Mouse (Mus musculus) gastrocnemius, postnatal 10 days (tissue): Measurements from ENCODE around the gene Slc9a7. TPM values are rescaled to one million over a fixed set of nuclear protein-coding genes. Genes with fewer than 3 reads are reported as not detected.

ENCODE experiments used
- DNase-seq: peaks from one replicate; pipeline ENCODE4 v3.0.0; 2021; ENCODE audit warnings: mixed read lengths
- total RNA-seq, 2 experiments: library from RNA; stranded (reverse); gene quantifications; 2 replicates each; pipeline ENCODE4 v1.2.3; 2021

Gene Slc9a7
- total RNA-seq, 2 experiments from 2014 or later = 7.4 to 10.8 TPM

DNA sequence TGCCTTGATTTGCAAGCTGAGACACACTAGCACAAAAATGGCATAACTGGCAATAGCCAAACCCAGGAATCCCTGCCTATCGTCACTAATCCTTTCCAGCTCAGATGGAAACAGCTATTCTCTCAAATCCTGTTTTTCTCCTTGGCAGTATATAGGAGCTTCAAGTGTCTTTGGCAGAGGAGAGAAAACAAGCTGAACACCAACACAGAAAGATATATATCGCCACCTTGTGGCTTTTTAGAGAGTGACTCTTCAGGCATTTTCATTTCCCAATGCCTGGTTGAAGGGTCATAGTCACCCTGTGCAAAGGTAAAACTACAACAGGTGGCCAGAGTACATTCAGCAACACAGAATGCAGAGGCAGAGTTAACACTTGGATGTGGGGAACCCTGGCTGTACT, 134.1 kb downstream of the Slc9a7 start:
- no peak for DNase-seq

DNA sequence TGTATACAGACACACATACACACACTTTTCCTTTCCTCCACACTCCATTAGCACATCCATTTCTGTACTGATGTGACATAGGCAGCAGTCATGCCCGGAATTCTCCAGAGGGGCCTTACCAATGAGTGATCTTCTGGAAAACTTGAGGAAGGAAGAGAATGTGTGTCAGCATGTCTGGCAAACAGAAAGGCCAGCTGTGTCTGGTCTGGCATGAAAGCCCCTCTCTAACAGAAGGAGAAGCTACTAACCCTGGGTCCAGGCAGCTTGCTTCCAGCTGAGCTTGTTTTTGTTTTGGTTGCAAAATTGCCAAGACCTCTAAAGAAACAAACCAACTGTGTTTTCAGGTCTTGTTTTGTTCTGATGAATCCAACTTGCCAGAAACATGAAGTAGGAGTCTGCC, 162.1 kb downstream of the Slc9a7 start:
- DNase-seq = peak; percentile 2

GRCm38 (mm10) chrX:20128951-20129350, 162.7 kb downstream of the Slc9a7 start:
- no peak for DNase-seq

GRCm38 (mm10) chrX:20125481-20125880, 166.1 kb downstream of the Slc9a7 start:
- no peak for DNase-seq

- no peak for DNase-seq
These were observed 173.9 kb downstream of the Slc9a7 start for GRCm38 (mm10) chrX:20117717-20118116.

DNA sequence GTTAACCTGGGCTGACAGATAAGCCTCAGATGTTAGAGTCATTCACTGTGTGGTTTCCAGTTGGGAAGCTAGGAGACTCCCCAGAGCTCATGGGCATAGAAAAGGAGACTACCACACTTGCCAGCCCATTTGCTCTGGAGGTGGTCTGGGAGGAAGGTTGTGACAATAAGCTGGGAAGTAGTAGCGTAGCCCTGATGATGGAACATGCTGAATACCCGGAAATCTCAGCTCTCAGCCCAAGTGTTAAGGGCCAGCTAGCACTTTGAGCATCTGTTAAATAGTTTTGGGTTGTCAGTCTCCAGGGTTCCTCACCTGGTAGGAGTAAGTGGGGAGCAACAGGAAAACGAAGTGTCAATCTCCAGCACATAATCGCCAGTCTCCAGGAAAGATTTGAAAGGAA, 221.4 kb downstream of the Slc9a7 start:
- no peak for DNase-seq

- DNase-seq = peak; percentile 39
These were observed 225.0 kb downstream of the Slc9a7 start for GRCm38 (mm10) chrX:20066636-20067035.

DNA sequence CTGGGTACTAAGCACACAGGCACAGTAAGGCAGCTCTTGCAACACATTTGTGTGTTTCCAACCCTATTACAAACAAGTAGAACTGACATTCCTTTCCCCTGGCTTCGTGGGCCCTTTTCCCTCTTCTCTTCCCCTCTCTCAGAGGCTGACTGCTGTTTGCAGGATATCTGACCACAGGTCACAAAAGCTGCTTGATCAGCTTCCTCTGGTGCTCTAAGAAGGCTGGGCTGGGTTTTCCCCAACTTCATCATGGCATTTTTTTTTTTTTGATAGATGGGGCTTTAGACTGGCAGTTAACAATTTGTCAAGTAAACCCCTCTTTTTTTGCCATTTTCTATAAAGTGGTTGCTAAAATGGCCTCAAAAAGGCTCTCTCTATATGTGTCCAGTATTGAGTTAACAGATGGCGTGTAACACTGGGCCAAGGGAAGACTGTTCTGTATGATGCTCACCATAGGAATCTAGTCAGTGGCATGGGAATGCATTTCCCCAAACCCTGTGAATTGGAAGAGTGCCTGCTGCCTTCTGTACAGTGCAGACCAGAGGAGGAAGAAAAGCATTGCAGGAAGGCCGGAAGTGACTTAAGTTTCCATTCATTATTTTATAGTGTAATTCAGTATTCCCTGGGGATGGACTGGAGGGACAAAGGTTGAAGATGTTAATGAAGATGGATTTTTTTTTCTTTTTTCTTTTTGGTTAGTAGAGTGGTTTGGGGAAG, 229.7 kb downstream of the Slc9a7 start:
- DNase-seq = no peak

GRCm38 (mm10) chrX:20060769-20061315, 230.8 kb downstream of the Slc9a7 start:
- DNase-seq = peak; percentile 7

DNA sequence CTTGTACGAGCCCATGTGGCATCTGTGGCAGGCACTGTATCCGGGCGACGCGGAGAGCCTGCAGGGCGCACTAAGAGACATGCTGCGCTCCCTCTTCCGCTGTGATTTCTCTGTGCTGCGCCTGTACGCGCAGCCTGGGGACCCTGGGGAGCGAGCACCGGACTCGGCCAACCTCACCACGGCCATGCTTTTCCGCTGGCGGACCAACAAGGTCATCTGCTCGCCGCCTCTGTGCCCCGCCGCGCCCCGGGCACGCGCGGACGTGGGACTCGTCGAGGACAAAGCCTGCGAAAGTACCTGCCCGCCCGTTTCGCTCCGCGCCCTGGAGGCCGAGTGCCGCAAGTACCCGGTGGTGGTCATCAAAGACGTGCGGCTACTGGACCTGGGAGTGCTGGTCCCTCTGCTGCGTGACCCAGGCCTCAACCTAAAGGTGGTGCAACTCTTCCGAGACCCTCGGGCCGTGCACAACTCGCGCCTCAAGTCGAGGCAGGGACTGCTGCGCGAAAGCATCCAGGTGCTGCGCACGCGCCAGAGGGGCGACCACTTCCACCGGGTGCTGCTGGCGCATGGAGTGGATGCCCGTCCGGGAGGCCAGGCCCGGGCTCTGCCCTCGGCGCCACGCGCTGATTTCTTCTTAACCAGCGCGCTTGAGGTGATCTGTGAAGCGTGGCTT, 231.4 kb downstream of the Slc9a7 start:
- DNase-seq = peak; percentile 12

- peak; percentile 45 for DNase-seq
These were observed 232.1 kb downstream of the Slc9a7 start, which contains the start of gene Chst7 for GRCm38 (mm10) chrX:20059381-20059971. TSS of gene Chst7 (plus strand) at chrX:20059560.

Other genes with a start within 250 kb of the Slc9a7 start
- gene Chst7, start 232.2 kb downstream of the Slc9a7 start, total RNA-seq = 1 to 10 TPM; 5.1 to 7.3 TPM
- 1 to 10 TPM; 7.3 to 9.2 TPM for gene Rp2, start 72.7 kb upstream of the Slc9a7 start, total RNA-seq
- 1 to 10 TPM; 1.3 to 2.6 TPM for gene Jade3, start 133.9 kb upstream of the Slc9a7 start, total RNA-seq